Mouse (Mus musculus): ENCODE data around the gene Olfr804. TPM values are rescaled to one million over a fixed set of nuclear protein-coding genes. Genes with fewer than 3 reads are reported as not detected.

Gene Olfr804
- polyA plus RNA-seq (2016; fragmentation: Nextera tagmentation; extraction: Ambion mirVana), result not detected in 2 replicates

DNA sequence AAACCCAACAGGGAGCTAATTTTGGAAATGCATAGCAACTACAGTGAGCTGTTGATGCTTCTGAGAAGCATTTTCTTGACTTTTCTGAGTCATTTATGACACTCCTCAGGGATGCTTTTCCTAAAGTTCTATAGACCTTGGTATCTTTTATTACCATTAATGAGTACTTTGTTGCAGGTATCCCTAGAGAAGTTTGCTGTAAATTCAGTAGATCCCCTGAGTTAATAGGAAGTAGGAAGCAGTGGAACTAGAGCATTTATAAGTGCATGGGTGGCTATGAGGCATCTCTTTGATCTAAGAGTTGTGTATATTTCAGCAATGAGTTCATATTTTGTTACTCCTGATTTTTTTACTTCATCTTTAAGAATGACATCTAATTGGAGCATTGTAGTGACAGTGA is at the start of gene Olfr804:
Olfr804 (plus strand) TSS at position 301 of the 400 bp plus-strand sequence.
- Histone ChIP-seq H3K4me1 (no peaks in the 10 kb centered on the region), H3K27me3 (ENCODE audit: low read depth, poor library complexity, severe bottlenecking) (no peaks in the 10 kb centered on the region), H3K27ac (replicated peaks) (no peak within 1 kb of the TSS), H3K9me3 (replicated peaks) (no peaks in the 10 kb centered on the region), H3K4me3 (no peak within 1 kb of the TSS), H3K36me3 (no peaks in the 10 kb centered on the region)
- DNase-seq (ENCODE audit: low spot score), result no peak

GRCm38 (mm10) chr10:129657394-129657793 is 45.6 kb upstream of the Olfr804 start, which contains the start of gene Olfr800:
Olfr800 (plus strand) TSS chr10:129657694.
- Histone ChIP-seq H3K27ac (replicated peaks) (no peak within 1 kb of the TSS), H3K4me3 (no peak within 1 kb of the TSS), H3K27me3 (ENCODE audit: low read depth, poor library complexity, severe bottlenecking) (no peaks in the 10 kb centered on the region)

DNA sequence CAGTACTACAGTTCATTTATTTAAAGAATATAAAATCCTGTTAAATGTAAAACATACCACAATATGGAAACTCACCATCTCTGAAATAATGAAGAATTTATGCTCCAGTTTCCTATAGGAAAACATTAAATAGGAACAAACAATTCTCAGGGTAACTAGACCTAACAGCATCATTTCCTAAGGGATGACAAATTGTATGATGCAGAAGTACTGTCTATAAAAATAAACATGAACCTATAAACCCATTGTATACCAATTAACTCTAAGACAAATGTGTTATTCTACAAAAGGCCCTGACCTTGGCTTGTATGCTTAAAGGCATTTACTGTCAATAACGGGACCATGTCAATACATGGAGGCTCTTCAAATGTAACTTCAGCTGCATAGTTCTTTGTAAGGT is 29.2 kb upstream of the Olfr804 start, which contains the start of gene Olfr801:
Olfr801 (minus strand) TSS at position 101 of the 400 bp plus-strand sequence.
- WGBS, result 82% methylated on average over 1 of the region's 1 CpGs
- no peaks in the 10 kb centered on the region for H3K36me3 ChIP-seq
- H3K27me3 ChIP-seq (ENCODE audit: low read depth, poor library complexity, severe bottlenecking), result no peaks in the 10 kb centered on the region
- no peak within 1 kb of the TSS for H3K27ac ChIP-seq (replicated peaks)
- DNase-seq (ENCODE audit: low spot score), result no peak
- no peak within 1 kb of the TSS for H3K4me3 ChIP-seq
- no peaks in the 10 kb centered on the region for H3K9me3 ChIP-seq (replicated peaks)
- no peaks in the 10 kb centered on the region for H3K4me1 ChIP-seq

More at GRCm38 (mm10) chr10:129657394-129657793, 45.6 kb upstream of the Olfr804 start, which contains the start of gene Olfr800:
- no peaks in the 10 kb centered on the region for H3K9me3 ChIP-seq (replicated peaks)
- H3K4me1 ChIP-seq, result no peaks in the 10 kb centered on the region
- H3K36me3 ChIP-seq, result no peaks in the 10 kb centered on the region
- DNase-seq (ENCODE audit: low spot score), result no peak

GRCm38 (mm10) chr10:129688069-129688468 is 14.9 kb upstream of the Olfr804 start, which contains the start of gene Olfr802:
Olfr802 (minus strand) TSS chr10:129688169.
- Histone ChIP-seq H3K36me3 (no peaks in the 10 kb centered on the region), H3K27ac (replicated peaks) (no peak within 1 kb of the TSS), H3K9me3 (replicated peaks) (no peaks in the 10 kb centered on the region), H3K4me1 (no peaks in the 10 kb centered on the region), H3K27me3 (ENCODE audit: low read depth, poor library complexity, severe bottlenecking) (no peaks in the 10 kb centered on the region), H3K4me3 (no peak within 1 kb of the TSS)
- 68% methylated on average over 1 of the region's 1 CpGs for WGBS
- no peak for DNase-seq (ENCODE audit: low spot score)

GRCm38 (mm10) chr10:129694186-129694585 is 8.8 kb upstream of the Olfr804 start, which contains the start of gene Olfr803:
Olfr803 (minus strand) TSS chr10:129694286.
- Histone ChIP-seq H3K4me3 (no peak within 1 kb of the TSS), H3K9me3 (replicated peaks) (no peaks in the 10 kb centered on the region), H3K36me3 (no peaks in the 10 kb centered on the region), H3K27ac (replicated peaks) (no peak within 1 kb of the TSS), H3K4me1 (no peaks in the 10 kb centered on the region), H3K27me3 (ENCODE audit: low read depth, poor library complexity, severe bottlenecking) (no peaks in the 10 kb centered on the region)
- no peak for DNase-seq (ENCODE audit: low spot score)
- WGBS, result 91% methylated on average over 2 of the region's 2 CpGs

- Histone ChIP-seq H3K27me3 (ENCODE audit: low read depth, poor library complexity, severe bottlenecking) (no peaks in the 10 kb centered on the region), H3K4me3 (no peak within 1 kb of the TSS), H3K4me1 (no peaks in the 10 kb centered on the region), H3K9me3 (replicated peaks) (no peaks in the 10 kb centered on the region), H3K36me3 (no peaks in the 10 kb centered on the region), H3K27ac (replicated peaks) (no peak within 1 kb of the TSS)
- DNase-seq (ENCODE audit: low spot score), result no peak
- WGBS, result 94% methylated on average over 2 of the region's 2 CpGs
Observed at GRCm38 (mm10) chr10:129729275-129729674, 26.3 kb downstream of the Olfr804 start, which contains the start of gene Olfr805. Olfr805 (minus strand) TSS chr10:129729375.

- Histone ChIP-seq H3K27me3 (ENCODE audit: low read depth, poor library complexity, severe bottlenecking) (no peaks in the 10 kb centered on the region), H3K9me3 (replicated peaks) (no peaks in the 10 kb centered on the region), H3K36me3 (no peaks in the 10 kb centered on the region), H3K4me3 (no peak within 1 kb of the TSS), H3K4me1 (no peaks in the 10 kb centered on the region), H3K27ac (replicated peaks) (no peak within 1 kb of the TSS)
- DNase-seq (ENCODE audit: low spot score), result no peak
Observed at GRCm38 (mm10) chr10:129741821-129742220, 38.8 kb downstream of the Olfr804 start, which contains the start of gene Olfr806. Olfr806 (minus strand) TSS chr10:129741921.

DNA sequence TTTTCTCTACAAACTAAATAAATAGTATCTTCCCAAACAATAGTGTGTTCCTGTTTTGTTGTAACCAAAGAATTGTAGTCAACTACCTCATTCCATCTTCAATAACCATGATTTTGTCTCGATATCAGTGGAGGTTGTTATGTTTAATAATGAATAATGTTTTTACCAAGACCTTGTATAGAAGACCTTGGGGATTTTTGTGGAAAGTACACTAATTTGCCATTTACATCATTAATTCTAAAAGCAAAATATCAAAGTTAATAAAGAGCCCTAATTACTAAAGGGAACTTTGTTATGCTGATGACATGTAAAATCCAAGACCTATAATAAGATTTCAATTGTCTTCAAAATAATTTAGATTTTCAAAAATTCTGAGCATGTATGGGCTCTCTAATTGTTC is 54.7 kb downstream of the Olfr804 start, which contains the start of gene Olfr807:
Olfr807 (minus strand) TSS at position 101 of the 400 bp plus-strand sequence.
- no peaks in the 10 kb centered on the region for H3K27me3 ChIP-seq (ENCODE audit: low read depth, poor library complexity, severe bottlenecking)
- 85% methylated on average over 1 of the region's 1 CpGs for whole genome bisulfite sequencing
- no peaks in the 10 kb centered on the region for H3K36me3 ChIP-seq
- no peak within 1 kb of the TSS for H3K27ac ChIP-seq (replicated peaks)
- no peaks in the 10 kb centered on the region for H3K9me3 ChIP-seq (replicated peaks)
- no peaks in the 10 kb centered on the region for H3K4me1 ChIP-seq
- DNase-seq (ENCODE audit: low spot score), result no peak
- H3K4me3 ChIP-seq, result no peak within 1 kb of the TSS

Small RNA genes lying within 50 kb of the gene (microRNA-seq; reads per million reads assigned to microRNA genes)
- not detected for gene Gm24485

Other genes starting within 250 kb of the Olfr804 start
- not detected in 2 replicates for gene Olfr787, start 241.3 kb upstream of the Olfr804 start, polyA plus RNA-seq (2016; fragmentation: Nextera tagmentation; extraction: Ambion mirVana)
- not detected in 2 replicates for gene Olfr788, start 232.2 kb upstream of the Olfr804 start, polyA plus RNA-seq (2016; fragmentation: Nextera tagmentation; extraction: Ambion mirVana)
- not detected in 2 replicates for gene Olfr789, start 218.5 kb upstream of the Olfr804 start, polyA plus RNA-seq (2016; fragmentation: Nextera tagmentation; extraction: Ambion mirVana)
- gene Olfr790, start 204.7 kb upstream of the Olfr804 start, polyA plus RNA-seq (2016; fragmentation: Nextera tagmentation; extraction: Ambion mirVana), result not detected in 2 replicates
- gene Olfr791, start 181.4 kb upstream of the Olfr804 start, polyA plus RNA-seq (2016; fragmentation: Nextera tagmentation; extraction: Ambion mirVana), result not detected in 2 replicates
- not detected in 2 replicates for gene Olfr792, start 164.0 kb upstream of the Olfr804 start, polyA plus RNA-seq (2016; fragmentation: Nextera tagmentation; extraction: Ambion mirVana)
- not detected in 2 replicates for gene Olfr794, start 135.6 kb upstream of the Olfr804 start, polyA plus RNA-seq (2016; fragmentation: Nextera tagmentation; extraction: Ambion mirVana)
- gene Olfr796, start 90.6 kb upstream of the Olfr804 start, polyA plus RNA-seq (2016; fragmentation: Nextera tagmentation; extraction: Ambion mirVana), result not detected in 2 replicates
- not detected in 2 replicates for gene Olfr798, start 75.3 kb upstream of the Olfr804 start, polyA plus RNA-seq (2016; fragmentation: Nextera tagmentation; extraction: Ambion mirVana)
- not detected in 2 replicates for gene Olfr799, start 65.7 kb upstream of the Olfr804 start, polyA plus RNA-seq (2016; fragmentation: Nextera tagmentation; extraction: Ambion mirVana)
- not detected in 2 replicates for gene Olfr800, start 45.5 kb upstream of the Olfr804 start, polyA plus RNA-seq (2016; fragmentation: Nextera tagmentation; extraction: Ambion mirVana)
- not detected in 2 replicates for gene Olfr801, start 29.3 kb upstream of the Olfr804 start, polyA plus RNA-seq (2016; fragmentation: Nextera tagmentation; extraction: Ambion mirVana)
- not detected in 2 replicates for gene Olfr802, start 15.0 kb upstream of the Olfr804 start, polyA plus RNA-seq (2016; fragmentation: Nextera tagmentation; extraction: Ambion mirVana)
- not detected in 2 replicates for gene Olfr803, start 8.9 kb upstream of the Olfr804 start, polyA plus RNA-seq (2016; fragmentation: Nextera tagmentation; extraction: Ambion mirVana)
- gene Olfr805, start 26.2 kb downstream of the Olfr804 start, polyA plus RNA-seq (2016; fragmentation: Nextera tagmentation; extraction: Ambion mirVana), result not detected in 2 replicates
- not detected in 2 replicates for gene Olfr806, start 38.7 kb downstream of the Olfr804 start, polyA plus RNA-seq (2016; fragmentation: Nextera tagmentation; extraction: Ambion mirVana)
- gene Olfr807, start 54.6 kb downstream of the Olfr804 start, polyA plus RNA-seq (2016; fragmentation: Nextera tagmentation; extraction: Ambion mirVana), result not detected in 2 replicates
- gene Olfr808, start 62.3 kb downstream of the Olfr804 start, polyA plus RNA-seq (2016; fragmentation: Nextera tagmentation; extraction: Ambion mirVana), result not detected in 2 replicates
- gene Olfr809, start 71.4 kb downstream of the Olfr804 start, polyA plus RNA-seq (2016; fragmentation: Nextera tagmentation; extraction: Ambion mirVana), result not detected in 2 replicates
- not detected in 2 replicates for gene Olfr810, start 91.7 kb downstream of the Olfr804 start, polyA plus RNA-seq (2016; fragmentation: Nextera tagmentation; extraction: Ambion mirVana)
- not detected in 2 replicates for gene Olfr811, start 101.2 kb downstream of the Olfr804 start, polyA plus RNA-seq (2016; fragmentation: Nextera tagmentation; extraction: Ambion mirVana)
- gene Olfr812, start 142.9 kb downstream of the Olfr804 start, polyA plus RNA-seq (2016; fragmentation: Nextera tagmentation; extraction: Ambion mirVana), result not detected in 2 replicates
- gene Olfr813, start 152.2 kb downstream of the Olfr804 start, polyA plus RNA-seq (2016; fragmentation: Nextera tagmentation; extraction: Ambion mirVana), result not detected in 2 replicates
- gene Olfr814, start 176.6 kb downstream of the Olfr804 start, polyA plus RNA-seq (2016; fragmentation: Nextera tagmentation; extraction: Ambion mirVana), result not detected in 2 replicates
- not detected in 2 replicates for gene Olfr815, start 202.7 kb downstream of the Olfr804 start, polyA plus RNA-seq (2016; fragmentation: Nextera tagmentation; extraction: Ambion mirVana)
- gene Olfr816, start 212.4 kb downstream of the Olfr804 start, polyA plus RNA-seq (2016; fragmentation: Nextera tagmentation; extraction: Ambion mirVana), result not detected in 2 replicates
- not detected in 2 replicates for gene Olfr818, start 245.9 kb downstream of the Olfr804 start, polyA plus RNA-seq (2016; fragmentation: Nextera tagmentation; extraction: Ambion mirVana)

All from midbrain, embryonic 10.5 days (tissue).